Mouse (Mus musculus) thymus, adult 2 months (tissue): ENCODE results near the gene Dnah14. TPM values are rescaled to one million over a fixed set of nuclear protein-coding genes. Genes with fewer than 3 reads are reported as not detected.

ENCODE experiments used
- DNase-seq: peaks from one replicate; pipeline ENCODE4 v3.0.0; 2021
- H3K27ac ChIP-seq: fragments of 200-500 bp; 2 replicates; pipeline ENCODE4 v1.5.1; 2012; ENCODE audit warnings: low read length, control low read depth; ENCODE audit not compliant: control insufficient read depth, insufficient read depth
- H3K27me3 ChIP-seq: fragments of 200-500 bp; 2 replicates; pipeline ENCODE4 v1.6.1; 2012; ENCODE audit warnings: mild to moderate bottlenecking, low read length, moderate library complexity, mixed read lengths; ENCODE audit not compliant: control insufficient read depth, insufficient read depth
- H3K36me3 ChIP-seq: fragments of 200-500 bp; 2 replicates; pipeline ENCODE4 v1.6.1; 2012; ENCODE audit warnings: mild to moderate bottlenecking, low read length, moderate library complexity; ENCODE audit not compliant: control insufficient read depth, insufficient read depth
- H3K4me1 ChIP-seq: fragments of 200-500 bp; replicated peaks from 2 replicates; pipeline ENCODE4 v1.6.1; 2012; ENCODE audit warnings: low read length; ENCODE audit not compliant: control insufficient read depth, insufficient read depth
- H3K4me3 ChIP-seq: fragments of 200-500 bp; 2 replicates; pipeline ENCODE4 v1.5.1; 2012; ENCODE audit warnings: mild to moderate bottlenecking, low read length, control low read depth, moderate library complexity; ENCODE audit not compliant: control insufficient read depth, insufficient read depth
- CTCF ChIP-seq: fragments of 200-500 bp; IDR thresholded peaks from 2 replicates; pipeline ENCODE4 v1.5.1; 2012; ENCODE audit warnings: mild to moderate bottlenecking, control low read depth, low read length, moderate library complexity, borderline replicate concordance; ENCODE audit not compliant: control insufficient read depth, poor library complexity, insufficient read depth; ENCODE audit errors: extremely low read depth
- POLR2A ChIP-seq: fragments of 200-500 bp; IDR thresholded peaks from 2 replicates; pipeline ENCODE4 v1.6.1; 2012; ENCODE audit warnings: mild to moderate bottlenecking, low read length, control low read depth, moderate library complexity; ENCODE audit not compliant: control insufficient read depth, poor library complexity, insufficient read depth; ENCODE audit errors: extremely low read depth
- WGBS: fragments of 180-500 bp; shearing (Covaris S2); methylation state at CpG from one replicate; pipeline ENCODE4 v1.1.7; 2018; 5-methylcytosine and 5-hydroxymethylcytosine counted together
- polyA plus RNA-seq: library from polyadenylated mRNA; depleted of rRNA; stranded (reverse); fragments of >200 nt; gene quantifications from 2 replicates; pipeline ENCODE4 v1.2.3, GENCODE M21; 2012

The Dnah14 gene
- polyA plus RNA-seq, 1 experiment = 0.09 TPM

GRCm38 (mm10) chr1:181845767-181846166 is 269.4 kb downstream of the Dnah14 start:
- Histone ChIP-seq H3K36me3 (no peaks in the 10 kb centered on the region), H3K4me1 (no peaks in the 10 kb centered on the region), H3K4me3 (no peak overlapping the region), H3K27me3 (no peaks in the 10 kb centered on the region), H3K27ac (no peak overlapping the region)
- 40% methylated on average over 3 of the region's 3 CpGs for WGBS
- DNase-seq = no peak
- TF ChIP-seq CTCF (no peak), POLR2A (no peak)

GRCm38 (mm10) chr1:181847396-181847795 is 271.0 kb downstream of the Dnah14 start:
- H3K4me1 ChIP-seq = peaks cover 7% of the 10 kb centered on the region
- H3K27me3 ChIP-seq = no peaks in the 10 kb centered on the region
- H3K4me3 ChIP-seq = no peak overlapping the region
- no peaks in the 10 kb centered on the region for H3K36me3 ChIP-seq
- TF ChIP-seq POLR2A (no peak), CTCF (no peak)
- DNase-seq = no peak
- WGBS = 94% methylated on average over 3 of the region's 3 CpGs
- no peak overlapping the region for H3K27ac ChIP-seq

GRCm38 (mm10) chr1:181848210-181848609 is 271.9 kb downstream of the Dnah14 start:
- Histone ChIP-seq H3K36me3 (no peaks in the 10 kb centered on the region), H3K27me3 (no peaks in the 10 kb centered on the region), H3K4me1 (peaks cover 11% of the 10 kb centered on the region), H3K27ac (no peak overlapping the region), H3K4me3 (no peak overlapping the region)
- TF ChIP-seq POLR2A (no peak), CTCF (no peak)
- 97% methylated on average over 1 of the region's 1 CpGs for WGBS
- DNase-seq = no peak

GRCm38 (mm10) chr1:181850441-181850840 is 274.1 kb downstream of the Dnah14 start:
- H3K4me1 ChIP-seq = peaks cover 18% of the 10 kb centered on the region
- TF ChIP-seq POLR2A (no peak), CTCF (no peak)

GRCm38 (mm10) chr1:181851521-181852310 is 275.4 kb downstream of the Dnah14 start:
- no peak overlapping the region for H3K4me3 ChIP-seq
- DNase-seq = no peak
- no peaks in the 10 kb centered on the region for H3K36me3 ChIP-seq
- TF ChIP-seq CTCF (no peak), POLR2A (no peak)
- peak overlapping the region; percentile 99 for H3K27ac ChIP-seq
- H3K27me3 ChIP-seq = no peaks in the 10 kb centered on the region
- WGBS = 81% methylated on average over 12 of the region's 12 CpGs
- H3K4me1 ChIP-seq = peaks cover 20% of the 10 kb centered on the region

More at GRCm38 (mm10) chr1:181850441-181850840, 274.1 kb downstream of the Dnah14 start:
- WGBS = 90% methylated on average over 4 of the region's 4 CpGs
- Histone ChIP-seq H3K27ac (no peak overlapping the region), H3K4me3 (no peak overlapping the region), H3K27me3 (no peaks in the 10 kb centered on the region), H3K36me3 (no peaks in the 10 kb centered on the region)
- DNase-seq = no peak

DNA sequence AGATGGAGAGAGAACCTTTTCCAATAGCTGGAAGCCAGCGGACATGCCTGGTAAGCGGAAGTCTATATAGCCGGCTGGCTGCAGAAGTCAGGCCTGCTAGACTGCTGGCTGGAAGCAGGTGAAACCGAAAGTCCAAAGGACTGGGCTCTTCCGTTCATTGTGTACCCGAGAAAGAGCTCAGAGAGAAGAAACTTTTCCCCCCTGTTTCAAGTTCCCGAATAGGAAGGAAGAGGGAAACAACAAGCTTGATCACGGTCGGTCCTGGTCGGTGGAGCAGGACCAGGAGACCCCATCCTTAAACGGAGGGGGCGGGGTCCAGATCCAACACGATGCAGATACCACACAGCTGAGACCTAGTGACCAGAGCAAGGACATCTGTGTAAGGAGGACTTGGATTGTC is 276.1 kb downstream of the Dnah14 start:
- Histone ChIP-seq H3K4me1 (peaks cover 20% of the 10 kb centered on the region), H3K4me3 (peak overlapping the region; percentile 64), H3K36me3 (no peaks in the 10 kb centered on the region), H3K27me3 (no peaks in the 10 kb centered on the region), H3K27ac (peak overlapping the region; percentile 99)
- WGBS = 3% methylated on average over 13 of the region's 13 CpGs
- DNase-seq = peak; percentile 60
- TF ChIP-seq CTCF (no peak), POLR2A (no peak)
